Mouse (Mus musculus) hindbrain, embryonic 14.5 days (tissue): Measurements from ENCODE around the gene A1cf. TPM values are rescaled to one million over a fixed set of nuclear protein-coding genes. Genes with fewer than 3 reads are reported as not detected.

Source experiments
- ATAC-seq: fragments of 200-750 bp; cut with Nextera tagmentation; 2 replicates; pipeline ENCODE4 v1.8.0; 2017; ENCODE audit warnings: moderate number of reproducible peaks, mild to moderate bottlenecking, moderate TSS enrichment, moderate library complexity; ENCODE audit not compliant: low FRiP score
- DNase-seq: peaks from one replicate; pipeline ENCODE4 v3.0.0-alpha.2; 2015; ENCODE audit warnings: low spot score
- H3K27ac ChIP-seq: fragments of 300-500 bp; sonication (generic); 2 replicates; pipeline ENCODE4 v1.5.1; 2014; ENCODE audit warnings: mild to moderate bottlenecking, moderate library complexity
- H3K27me3 ChIP-seq: fragments of 300-500 bp; sonication (generic); 2 replicates; pipeline ENCODE4 v1.6.1; 2014; ENCODE audit warnings: mild to moderate bottlenecking, low read length, mixed read lengths; ENCODE audit not compliant: control insufficient read depth, insufficient read depth
- H3K36me3 ChIP-seq: fragments of 300-500 bp; sonication (generic); replicated peaks from 2 replicates; pipeline ENCODE4 v1.6.1; 2014; ENCODE audit not compliant: control insufficient read depth, insufficient read depth
- H3K4me1 ChIP-seq: fragments of 300-500 bp; sonication (generic); replicated peaks from 2 replicates; pipeline ENCODE4 v1.6.1; 2014; ENCODE audit warnings: antibody characterized with exemption, low read length, mixed read lengths; ENCODE audit not compliant: control insufficient read depth, insufficient read depth
- H3K4me2 ChIP-seq: fragments of 300-500 bp; sonication (generic); replicated peaks from 2 replicates; pipeline ENCODE4 v1.6.1; 2014; ENCODE audit warnings: mild to moderate bottlenecking, moderate library complexity
- H3K4me3 ChIP-seq: fragments of 300-500 bp; sonication (generic); replicated peaks from 2 replicates; pipeline ENCODE4 v1.5.1; 2014; ENCODE audit warnings: mild to moderate bottlenecking, low read length
- H3K9ac ChIP-seq: fragments of 300-500 bp; sonication (generic); 2 replicates; pipeline ENCODE4 v1.6.1; 2014
- H3K9me3 ChIP-seq: fragments of 300-500 bp; sonication (generic); 2 replicates; pipeline ENCODE4 v1.6.1; 2016; ENCODE audit warnings: low read length; ENCODE audit not compliant: control insufficient read depth
- WGBS: fragments of 180-500 bp; shearing (Covaris S2); extraction: QIAGEN DNeasy Blood & Tissue Kit; methylation state at CpG from one replicate; pipeline ENCODE4 v1.1.7; 2014; 5-methylcytosine and 5-hydroxymethylcytosine counted together
- polyA plus RNA-seq: library from polyadenylated mRNA; unstranded; fragments of >200 nt; fragmentation: Nextera tagmentation; extraction: Ambion mirVana; gene quantifications from 2 replicates; pipeline ENCODE4 v1.2.1, GENCODE M21; 2014

Gene A1cf
- polyA plus RNA-seq, 1 experiment from 2014 or later: not detected

GRCm38 (mm10) chr19:31887275-31887674 is 18.7 kb downstream of the A1cf start:
- ATAC-seq (no peak), DNase-seq (no peak)
- Histone ChIP-seq H3K36me3 (no peaks in the 10 kb centered on the region), H3K9ac (no peak overlapping the region), H3K9me3 (no peaks in the 10 kb centered on the region), H3K27ac (no peak overlapping the region), H3K27me3 (no peaks in the 10 kb centered on the region), H3K4me2 (no peak overlapping the region), H3K4me3 (no peak overlapping the region), H3K4me1 (no peaks in the 10 kb centered on the region)
- WGBS: 95% methylated on average over 2 of the region's 2 CpGs

GRCm38 (mm10) chr19:31889988-31890387 is 21.4 kb downstream of the A1cf start:
- H3K9ac ChIP-seq: no peak overlapping the region
- H3K27ac ChIP-seq: no peak overlapping the region
- H3K36me3 ChIP-seq: no peaks in the 10 kb centered on the region
- H3K27me3 ChIP-seq: no peaks in the 10 kb centered on the region
- no peaks in the 10 kb centered on the region for H3K9me3 ChIP-seq
- no peak overlapping the region for H3K4me2 ChIP-seq
- no peak overlapping the region for H3K4me3 ChIP-seq
- ATAC-seq: no peak
- 77% methylated on average over 4 of the region's 4 CpGs for WGBS
- no peak for DNase-seq
- H3K4me1 ChIP-seq: no peaks in the 10 kb centered on the region

- Histone ChIP-seq H3K4me3 (no peak overlapping the region), H3K9me3 (no peaks in the 10 kb centered on the region), H3K9ac (no peak overlapping the region), H3K27ac (no peak overlapping the region), H3K27me3 (no peaks in the 10 kb centered on the region), H3K36me3 (no peaks in the 10 kb centered on the region), H3K4me2 (no peak overlapping the region), H3K4me1 (no peaks in the 10 kb centered on the region)
- 90% methylated on average over 6 of the region's 6 CpGs for WGBS
- ATAC-seq: no peak
- DNase-seq: no peak
These were observed 22.7 kb downstream of the A1cf start for GRCm38 (mm10) chr19:31891001-31891893.

GRCm38 (mm10) chr19:31895971-31896370 is 27.4 kb downstream of the A1cf start:
- ATAC-seq (no peak), DNase-seq (no peak)
- Histone ChIP-seq H3K9me3 (no peaks in the 10 kb centered on the region), H3K27me3 (no peaks in the 10 kb centered on the region), H3K36me3 (no peaks in the 10 kb centered on the region), H3K4me3 (no peak overlapping the region), H3K4me1 (no peaks in the 10 kb centered on the region), H3K4me2 (no peak overlapping the region), H3K27ac (no peak overlapping the region), H3K9ac (no peak overlapping the region)
- 77% methylated on average over 1 of the region's 1 CpGs for WGBS

GRCm38 (mm10) chr19:31896711-31897110 is 28.1 kb downstream of the A1cf start:
- Histone ChIP-seq H3K27me3 (no peaks in the 10 kb centered on the region), H3K4me3 (no peak overlapping the region), H3K27ac (no peak overlapping the region), H3K4me2 (no peak overlapping the region), H3K4me1 (no peaks in the 10 kb centered on the region), H3K9me3 (no peaks in the 10 kb centered on the region), H3K36me3 (no peaks in the 10 kb centered on the region), H3K9ac (no peak overlapping the region)
- 80% methylated on average over 1 of the region's 1 CpGs for WGBS
- DNase-seq (no peak), ATAC-seq (no peak)

GRCm38 (mm10) chr19:31905671-31906070 is 37.1 kb downstream of the A1cf start:
- Histone ChIP-seq H3K27ac (no peak overlapping the region), H3K36me3 (no peaks in the 10 kb centered on the region), H3K4me3 (no peak overlapping the region), H3K9ac (no peak overlapping the region), H3K4me1 (no peaks in the 10 kb centered on the region), H3K27me3 (no peaks in the 10 kb centered on the region), H3K9me3 (no peaks in the 10 kb centered on the region), H3K4me2 (no peak overlapping the region)
- 47% methylated on average over 7 of the region's 7 CpGs for WGBS
- no peak for ATAC-seq
- no peak for DNase-seq

GRCm38 (mm10) chr19:31910423-31910822 is 41.9 kb downstream of the A1cf start:
- no peak overlapping the region for H3K9ac ChIP-seq
- DNase-seq: no peak
- H3K4me1 ChIP-seq: no peaks in the 10 kb centered on the region
- H3K27me3 ChIP-seq: no peaks in the 10 kb centered on the region
- no peak overlapping the region for H3K4me3 ChIP-seq
- H3K9me3 ChIP-seq: no peaks in the 10 kb centered on the region
- no peaks in the 10 kb centered on the region for H3K36me3 ChIP-seq
- ATAC-seq: no peak
- H3K27ac ChIP-seq: no peak overlapping the region
- H3K4me2 ChIP-seq: no peak overlapping the region
- 79% methylated on average over 6 of the region's 6 CpGs for WGBS

GRCm38 (mm10) chr19:31913946-31914345 is 45.4 kb downstream of the A1cf start:
- H3K27ac ChIP-seq: no peak overlapping the region
- no peak overlapping the region for H3K4me3 ChIP-seq
- 94% methylated on average over 4 of the region's 4 CpGs for WGBS
- no peaks in the 10 kb centered on the region for H3K36me3 ChIP-seq
- no peak for ATAC-seq
- DNase-seq: no peak
- no peaks in the 10 kb centered on the region for H3K27me3 ChIP-seq
- H3K4me2 ChIP-seq: no peak overlapping the region
- H3K4me1 ChIP-seq: no peaks in the 10 kb centered on the region
- no peak overlapping the region for H3K9ac ChIP-seq
- H3K9me3 ChIP-seq: no peaks in the 10 kb centered on the region

GRCm38 (mm10) chr19:31920357-31920756 is 51.8 kb downstream of the A1cf start:
- DNase-seq (no peak), ATAC-seq (no peak)
- Histone ChIP-seq H3K27me3 (no peaks in the 10 kb centered on the region), H3K4me1 (no peaks in the 10 kb centered on the region), H3K36me3 (no peaks in the 10 kb centered on the region), H3K9me3 (no peaks in the 10 kb centered on the region), H3K4me3 (no peak overlapping the region), H3K9ac (no peak overlapping the region), H3K4me2 (no peak overlapping the region), H3K27ac (no peak overlapping the region)
- 95% methylated on average over 4 of the region's 4 CpGs for WGBS
